Mouse (Mus musculus) midbrain, embryonic 12.5 days (tissue): ENCODE measurements around the gene Apom. TPM values are rescaled to one million over a fixed set of nuclear protein-coding genes. Genes with fewer than 3 reads are reported as not detected.

ENCODE experiments used
- ATAC-seq: fragments of 200-750 bp; cut with Nextera tagmentation; 2 replicates; pipeline ENCODE4 v1.8.0; 2017; ENCODE audit warnings: low read depth, moderate TSS enrichment, moderate library complexity; ENCODE audit not compliant: low FRiP score
- H3K27ac ChIP-seq: fragments of 300-500 bp; sonication (generic); replicated peaks from 2 replicates; pipeline ENCODE4 v1.5.1; 2016; ENCODE audit warnings: mild to moderate bottlenecking
- H3K27me3 ChIP-seq: fragments of 300-500 bp; sonication (generic); 2 replicates; pipeline ENCODE4 v1.6.1; 2016; ENCODE audit warnings: mild to moderate bottlenecking
- H3K36me3 ChIP-seq: fragments of 300-500 bp; sonication (generic); 2 replicates; pipeline ENCODE4 v1.6.1; 2016
- H3K4me1 ChIP-seq: fragments of 300-500 bp; sonication (generic); 2 replicates; pipeline ENCODE4 v1.6.1; 2016
- H3K4me2 ChIP-seq: fragments of 300-500 bp; sonication (generic); replicated peaks from 2 replicates; pipeline ENCODE4 v1.6.1; 2016; ENCODE audit warnings: mild to moderate bottlenecking, moderate library complexity
- H3K4me3 ChIP-seq: fragments of 300-500 bp; sonication (generic); 2 replicates; pipeline ENCODE4 v1.5.1; 2016; ENCODE audit warnings: mild to moderate bottlenecking
- H3K9ac ChIP-seq: fragments of 300-500 bp; sonication (generic); replicated peaks from 2 replicates; pipeline ENCODE4 v1.6.1; 2016; ENCODE audit warnings: mild to moderate bottlenecking, moderate library complexity
- H3K9me3 ChIP-seq: fragments of 300-500 bp; sonication (generic); 2 replicates; pipeline ENCODE4 v1.6.1; 2016; ENCODE audit warnings: mild to moderate bottlenecking
- WGBS: fragments of 180-500 bp; shearing (Covaris S2); methylation state at CpG from one replicate; pipeline ENCODE4 v1.1.7; 2016; 5-methylcytosine and 5-hydroxymethylcytosine counted together
- polyA plus RNA-seq: library from polyadenylated mRNA; unstranded; fragments of >200 nt; fragmentation: Nextera tagmentation; extraction: Ambion mirVana; gene quantifications from 2 replicates; pipeline ENCODE4 v1.2.1, GENCODE M21; 2016

The Apom gene
- polyA plus RNA-seq, 1 experiment from 2014 or later = 0.65 TPM

- Histone ChIP-seq H3K9me3 (no peaks in the 10 kb centered on the region), H3K36me3 (peaks cover 20% of the 10 kb centered on the region), H3K4me2 (no peak overlapping the region), H3K27ac (no peak overlapping the region), H3K4me3 (no peak overlapping the region), H3K27me3 (no peaks in the 10 kb centered on the region), H3K9ac (no peak overlapping the region), H3K4me1 (peaks cover 13% of the 10 kb centered on the region)
- ATAC-seq = no peak
- WGBS = 54% methylated on average over 2 of the region's 2 CpGs
Observed at GRCm38 (mm10) chr17:35088151-35088550, 43.7 kb downstream of the Apom start.

- Histone ChIP-seq H3K4me1 (peaks cover 7% of the 10 kb centered on the region), H3K9ac (no peak within 1 kb of the TSS), H3K4me2 (no peak within 1 kb of the TSS), H3K27me3 (no peaks in the 10 kb centered on the region), H3K36me3 (no peaks in the 10 kb centered on the region), H3K9me3 (no peaks in the 10 kb centered on the region), H3K27ac (no peak within 1 kb of the TSS), H3K4me3 (no peak within 1 kb of the TSS)
- ATAC-seq = no peak
- 87% methylated on average over 7 of the region's 7 CpGs for WGBS
Observed at GRCm38 (mm10) chr17:35085208-35085865, 46.5 kb downstream of the Apom start, which contains the start of gene Ly6g6f. Gene Ly6g6f (minus strand): TSS chr17:35085610.

GRCm38 (mm10) chr17:35083929-35084497 is 47.8 kb downstream of the Apom start:
- Histone ChIP-seq H3K9me3 (no peaks in the 10 kb centered on the region), H3K4me1 (no peaks in the 10 kb centered on the region), H3K4me3 (no peak overlapping the region), H3K4me2 (no peak overlapping the region), H3K36me3 (no peaks in the 10 kb centered on the region), H3K9ac (no peak overlapping the region), H3K27ac (no peak overlapping the region), H3K27me3 (peaks cover 5% of the 10 kb centered on the region; the same call in 1 of the 2 replicates)
- whole genome bisulfite sequencing = 89% methylated on average over 3 of the region's 3 CpGs
- no peak for ATAC-seq

GRCm38 (mm10) chr17:35082841-35083576 is 48.8 kb downstream of the Apom start:
- peaks cover 1% of the 10 kb centered on the region for H3K4me1 ChIP-seq
- H3K4me2 ChIP-seq = no peak overlapping the region
- H3K27ac ChIP-seq = no peak overlapping the region
- WGBS = 86% methylated on average over 16 of the region's 16 CpGs
- ATAC-seq = no peak
- no peak overlapping the region for H3K4me3 ChIP-seq
- peaks cover 5% of the 10 kb centered on the region; the same call in 1 of the 2 replicates for H3K27me3 ChIP-seq
- no peaks in the 10 kb centered on the region for H3K36me3 ChIP-seq
- no peak overlapping the region for H3K9ac ChIP-seq
- H3K9me3 ChIP-seq = no peaks in the 10 kb centered on the region

GRCm38 (mm10) chr17:35080710-35081109 is 51.1 kb downstream of the Apom start:
- peaks cover 11% of the 10 kb centered on the region for H3K27me3 ChIP-seq
- H3K4me1 ChIP-seq = peaks cover 18% of the 10 kb centered on the region
- 90% methylated on average over 4 of the region's 4 CpGs for WGBS
- no peak overlapping the region for H3K4me3 ChIP-seq
- H3K9ac ChIP-seq = no peak overlapping the region
- H3K36me3 ChIP-seq = no peaks in the 10 kb centered on the region
- H3K27ac ChIP-seq = no peak overlapping the region
- no peak overlapping the region for H3K4me2 ChIP-seq
- no peaks in the 10 kb centered on the region for H3K9me3 ChIP-seq
- no peak for ATAC-seq

- Histone ChIP-seq H3K27ac (no peak overlapping the region), H3K9me3 (no peaks in the 10 kb centered on the region), H3K9ac (no peak overlapping the region), H3K4me2 (no peak overlapping the region), H3K4me1 (peaks cover 18% of the 10 kb centered on the region), H3K27me3 (peaks cover 11% of the 10 kb centered on the region), H3K36me3 (no peaks in the 10 kb centered on the region), H3K4me3 (no peak overlapping the region)
- no peak for ATAC-seq
- 64% methylated on average over 6 of the region's 6 CpGs for WGBS
Observed at GRCm38 (mm10) chr17:35080248-35080647, 51.6 kb downstream of the Apom start.

GRCm38 (mm10) chr17:35079778-35080177 is 52.1 kb downstream of the Apom start:
- H3K27me3 ChIP-seq = peaks cover 11% of the 10 kb centered on the region
- H3K27ac ChIP-seq = no peak overlapping the region
- no peaks in the 10 kb centered on the region for H3K9me3 ChIP-seq
- ATAC-seq = no peak
- WGBS = 74% methylated on average over 9 of the region's 9 CpGs
- no peaks in the 10 kb centered on the region for H3K36me3 ChIP-seq
- H3K9ac ChIP-seq = no peak overlapping the region
- no peak overlapping the region for H3K4me3 ChIP-seq
- H3K4me2 ChIP-seq = no peak overlapping the region
- H3K4me1 ChIP-seq = peaks cover 18% of the 10 kb centered on the region

Other genes starting within 250 kb of the Apom start
- 0.86 and 2.1 TPM in 2 replicates for gene C2, start 233.8 kb downstream of the Apom start, polyA plus RNA-seq
- 113 and 120 TPM in 2 replicates for gene Ehmt2, start 233.6 kb downstream of the Apom start, polyA plus RNA-seq
- 0.08 and 0.13 TPM in 2 replicates for gene Slc44a4, start 217.6 kb downstream of the Apom start, polyA plus RNA-seq
- 20.4 and 20.7 TPM in 2 replicates for gene Neu1, start 200.8 kb downstream of the Apom start, polyA plus RNA-seq
- gene Hspa1b, start 172.8 kb downstream of the Apom start, polyA plus RNA-seq = 0.22 TPM in 1 of 2 replicates, not detected in the other
- gene Gm20481, start 162.1 kb downstream of the Apom start, polyA plus RNA-seq = not detected in 2 replicates
- 2.3 and 2.8 TPM in 2 replicates for gene Hspa1a, start 159.9 kb downstream of the Apom start, polyA plus RNA-seq
- gene Hspa1l, start 159.3 kb downstream of the Apom start, polyA plus RNA-seq = 1.1 and 1.7 TPM in 2 replicates
- gene Lsm2, start 150.2 kb downstream of the Apom start, polyA plus RNA-seq = 188 and 202 TPM in 2 replicates
- gene Vars, start 131.1 kb downstream of the Apom start, polyA plus RNA-seq = 139 and 142 TPM in 2 replicates
- gene Vwa7, start 115.5 kb downstream of the Apom start, polyA plus RNA-seq = 0.14 and 0.23 TPM in 2 replicates
- gene Sapcd1, start 104.0 kb downstream of the Apom start, polyA plus RNA-seq = 5.2 and 6.8 TPM in 2 replicates
- 6.9 and 7.6 TPM in 2 replicates for gene Msh5, start 85.3 kb downstream of the Apom start, polyA plus RNA-seq
- 145 and 165 TPM in 2 replicates for gene Clic1, start 82.1 kb downstream of the Apom start, polyA plus RNA-seq
- gene Ddah2, start 73.0 kb downstream of the Apom start, polyA plus RNA-seq = 595 and 615 TPM in 2 replicates
- gene Ly6g6c, start 66.7 kb downstream of the Apom start, polyA plus RNA-seq = not detected in 2 replicates
- 0.52 and 0.93 TPM in 2 replicates for gene Mpig6b, start 65.9 kb downstream of the Apom start, polyA plus RNA-seq
- gene Ly6g6e, start 55.1 kb downstream of the Apom start, polyA plus RNA-seq = 0.24 TPM in 1 of 2 replicates, not detected in the other
- gene Ly6g6d, start 54.0 kb downstream of the Apom start, polyA plus RNA-seq = 1.1 and 1.7 TPM in 2 replicates
- gene Ly6g6f, start 46.4 kb downstream of the Apom start, polyA plus RNA-seq = 0.47 TPM in 2 replicates
- gene Abhd16a, start 42.8 kb downstream of the Apom start, polyA plus RNA-seq = 69.0 and 72.3 TPM in 2 replicates
- not detected in 2 replicates for gene Ly6g5c, start 23.8 kb downstream of the Apom start, polyA plus RNA-seq
- gene Ly6g5b, start 16.6 kb downstream of the Apom start, polyA plus RNA-seq = 1.0 and 1.5 TPM in 2 replicates
- gene Gpank1, start 10.6 kb downstream of the Apom start, polyA plus RNA-seq = 22.2 and 26.4 TPM in 2 replicates
- gene Csnk2b, start 10.0 kb downstream of the Apom start, polyA plus RNA-seq = 279 TPM in 2 replicates
- gene D17H6S53E, start 5.7 kb downstream of the Apom start, polyA plus RNA-seq = 8.0 and 9.1 TPM in 2 replicates
- 84.0 and 95.3 TPM in 2 replicates for gene Bag6, start 3.1 kb upstream of the Apom start, polyA plus RNA-seq
- 236 and 239 TPM in 2 replicates for gene Prrc2a, start 32.8 kb upstream of the Apom start, polyA plus RNA-seq
- gene Aif1, start 44.0 kb upstream of the Apom start, polyA plus RNA-seq = 7.7 and 8.2 TPM in 2 replicates
- 4.7 and 9.9 TPM in 2 replicates for gene Lst1, start 56.4 kb upstream of the Apom start, polyA plus RNA-seq
- 0.48 and 0.62 TPM in 2 replicates for gene Ltb, start 62.4 kb upstream of the Apom start, polyA plus RNA-seq
- gene Tnf, start 70.0 kb upstream of the Apom start, polyA plus RNA-seq = not detected in 2 replicates
- not detected in 2 replicates for gene Lta, start 73.3 kb upstream of the Apom start, polyA plus RNA-seq
- gene Gm16181, start 88.8 kb upstream of the Apom start, polyA plus RNA-seq = 0.38 TPM in 1 of 2 replicates, not detected in the other
- 18.8 and 19.6 TPM in 2 replicates for gene Atp6v1g2, start 101.6 kb upstream of the Apom start, polyA plus RNA-seq
- gene Nfkbil1, start 103.7 kb upstream of the Apom start, polyA plus RNA-seq = 10.9 and 11.4 TPM in 2 replicates
- gene Ddx39b, start 109.7 kb upstream of the Apom start, polyA plus RNA-seq = 565 and 579 TPM in 2 replicates
- gene H2-D1, start 130.7 kb upstream of the Apom start, polyA plus RNA-seq = 45.5 and 47.8 TPM in 2 replicates
- 0.08 and 0.17 TPM in 2 replicates for gene H2-Q1, start 188.4 kb upstream of the Apom start, polyA plus RNA-seq
- gene H2-Q2, start 210.2 kb upstream of the Apom start, polyA plus RNA-seq = 0.15 and 0.20 TPM in 2 replicates
- 1.9 and 2.3 TPM in 2 replicates for gene H2-Q4, start 247.6 kb upstream of the Apom start, polyA plus RNA-seq